Mouse (Mus musculus) monocyte, adult 5-6 weeks (primary cell): ENCODE results near the gene Lrig3. TPM values are rescaled to one million over a fixed set of nuclear protein-coding genes. Genes with fewer than 3 reads are reported as not detected.

Experiments
- ATAC-seq: fragments of 153-309, 156-312 bp; replicated peaks from 2 replicates; pipeline ENCODE4 v1.8.0; 2017; ENCODE audit warnings: mild to moderate bottlenecking; ENCODE audit not compliant: low TSS enrichment, insufficient number of reproducible peaks, severe bottlenecking, poor library complexity, low FRiP score
- total RNA-seq: library from RNA; stranded (forward); fragments of 200-1000, 200-491, 200-594 nt; gene quantifications from 3 replicates; pipeline ENCODE4 v1.2.3, GENCODE M21; 2017

Gene Lrig3
- 1.2 to 3.0 TPM (median 2.5 TPM) in 3 replicates for total RNA-seq

DNA sequence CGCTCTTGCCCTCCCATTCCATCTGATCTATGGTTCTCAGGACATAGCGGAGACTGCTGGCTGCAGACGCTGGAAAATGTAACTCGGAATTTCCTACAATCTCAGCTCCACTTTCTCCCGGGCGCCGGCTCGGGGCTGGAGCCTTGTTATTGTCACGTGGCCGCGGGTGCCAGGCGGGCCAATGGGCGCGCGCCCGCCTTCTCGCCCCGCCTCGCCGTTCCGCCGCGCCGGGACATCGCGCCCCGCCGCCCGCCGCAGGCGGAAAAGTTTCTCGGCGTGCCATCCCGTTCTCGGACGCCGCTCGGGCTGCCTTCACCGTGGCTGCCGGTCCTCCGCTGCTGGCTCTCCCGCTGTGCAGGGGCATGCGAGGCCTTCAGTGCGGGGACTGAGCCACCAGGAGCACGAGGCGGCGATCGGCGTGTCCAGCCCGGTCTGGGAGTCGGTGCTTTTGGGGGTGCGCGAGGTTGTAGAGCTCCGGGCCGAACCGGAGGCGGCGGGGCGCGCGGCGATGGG, at the start of gene Lrig3:
Gene Lrig3 (plus strand): TSS at position 201 of the 513 bp plus-strand sequence.
- ATAC-seq, result no peak

DNA sequence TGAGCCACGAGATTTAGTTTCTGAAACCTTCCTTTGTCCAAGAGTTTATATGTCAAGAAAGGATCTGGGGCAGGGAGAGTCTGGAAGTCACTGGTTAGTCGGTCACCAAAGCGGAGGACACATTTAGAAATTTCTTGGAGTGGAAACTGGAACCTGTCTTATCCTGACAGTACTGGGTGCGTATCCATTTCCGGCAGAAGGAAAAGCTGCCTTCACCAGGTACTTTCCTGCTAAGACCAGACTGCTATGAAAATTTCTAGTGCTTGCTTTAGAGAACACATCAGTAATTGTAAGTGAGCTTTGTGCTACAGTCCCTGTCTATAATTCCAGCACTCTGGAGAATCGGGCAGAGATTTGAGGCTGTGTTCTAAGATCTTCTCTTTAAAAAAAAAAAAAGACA, 49.2 kb upstream of the Lrig3 start:
- ATAC-seq, result no peak

GRCm38 (mm10) chr10:125917436-125917871, 48.5 kb upstream of the Lrig3 start:
- ATAC-seq, result no peak

GRCm38 (mm10) chr10:125918994-125919393, 47.0 kb upstream of the Lrig3 start:
- no peak for ATAC-seq

- no peak for ATAC-seq
These were observed 44.1 kb upstream of the Lrig3 start for GRCm38 (mm10) chr10:125921654-125922446.

- ATAC-seq, result no peak
These were observed 36.0 kb upstream of the Lrig3 start for GRCm38 (mm10) chr10:125929961-125930360.

GRCm38 (mm10) chr10:125933388-125933787, 32.6 kb upstream of the Lrig3 start:
- ATAC-seq, result no peak

- ATAC-seq, result no peak
These were observed 31.9 kb upstream of the Lrig3 start for GRCm38 (mm10) chr10:125934095-125934494.

DNA sequence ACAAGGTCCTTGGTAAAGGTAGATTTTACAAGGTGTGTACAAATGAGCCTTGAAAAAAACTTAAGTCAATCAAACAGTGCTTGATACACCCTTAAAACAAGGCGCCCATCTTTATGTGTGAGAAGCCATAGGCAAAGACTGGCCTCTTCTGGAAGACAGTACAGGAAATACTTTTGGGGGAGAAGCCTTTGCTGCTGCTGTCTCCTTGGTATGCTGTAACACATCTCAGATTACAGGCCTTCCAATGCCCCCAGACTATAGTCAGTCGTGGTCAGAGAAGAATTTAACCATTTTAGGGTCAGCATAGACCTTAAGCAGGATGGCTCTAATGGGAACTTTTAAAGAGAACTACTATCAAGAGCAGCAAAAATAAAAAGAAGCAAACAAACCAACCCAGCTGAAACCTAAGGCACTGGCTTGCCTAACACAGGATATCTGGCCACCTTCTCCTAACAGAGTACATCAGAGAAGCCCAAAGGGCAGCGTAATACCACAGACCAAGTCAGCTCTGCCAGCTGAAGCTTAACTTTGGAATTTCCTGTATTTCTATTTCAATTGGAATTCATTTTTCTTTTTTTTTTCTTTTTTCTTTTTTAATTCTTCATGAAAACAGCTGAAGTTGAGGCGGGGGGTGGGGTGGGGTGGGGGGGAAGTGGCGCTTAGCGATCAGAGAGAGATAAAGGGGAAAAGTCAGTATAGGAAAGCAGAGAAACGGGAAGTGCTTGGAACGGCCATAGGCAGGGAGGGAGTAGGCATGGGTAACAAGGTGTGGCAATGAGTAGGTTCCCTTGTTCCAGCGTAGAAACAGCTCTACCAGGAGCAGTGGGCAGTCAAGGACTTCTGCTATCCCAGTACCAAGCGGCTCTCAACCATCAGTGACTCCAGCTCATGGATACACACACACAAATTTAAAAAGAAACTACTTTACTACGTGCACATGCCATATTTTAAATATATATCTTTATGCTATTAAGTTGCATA, 28.2 kb upstream of the Lrig3 start:
- no peak for ATAC-seq

DNA sequence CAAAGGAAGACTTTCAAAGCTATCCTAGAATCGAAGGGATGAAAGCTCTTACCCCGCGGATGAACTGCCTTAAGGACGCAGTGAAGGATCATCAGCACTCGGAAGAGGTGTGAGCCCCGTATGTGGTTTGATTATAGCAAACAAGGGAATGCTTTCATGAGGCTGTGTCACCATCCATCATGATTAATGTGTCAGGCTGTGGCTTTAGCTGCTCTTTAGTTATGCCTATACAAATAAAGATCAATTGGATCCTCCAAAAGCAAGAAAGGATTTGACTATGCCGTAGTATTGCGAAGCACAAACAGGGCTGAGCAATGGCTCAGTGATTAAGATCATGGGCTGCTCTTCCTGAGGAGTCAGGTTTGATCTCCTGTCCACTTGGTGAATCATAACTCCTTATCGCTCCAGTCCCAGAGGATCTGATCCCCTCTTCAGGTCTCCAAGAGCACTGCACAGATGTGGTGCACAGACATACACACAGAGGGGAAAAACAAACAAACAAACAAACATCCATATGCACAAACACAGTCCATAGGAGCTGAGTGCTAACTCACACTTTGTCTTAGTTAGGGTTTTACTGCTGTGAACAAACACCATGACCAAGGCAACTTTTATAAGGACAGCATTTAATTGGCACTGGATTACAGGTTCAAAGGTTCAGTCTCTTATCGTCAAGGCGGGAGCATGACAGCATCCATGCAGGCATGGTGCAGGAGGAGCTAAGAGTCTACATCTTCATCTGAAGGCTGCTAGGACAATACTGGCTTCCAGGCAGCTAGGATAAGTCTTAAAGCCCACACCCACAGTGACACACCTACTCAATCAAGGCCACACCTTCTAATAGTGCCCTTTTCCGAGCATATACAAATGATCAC, 27.2 kb upstream of the Lrig3 start:
- ATAC-seq, result no peak

- ATAC-seq, result no peak
These were observed 25.5 kb upstream of the Lrig3 start for GRCm38 (mm10) chr10:125940316-125941059.

- no peak for ATAC-seq
These were observed 22.9 kb upstream of the Lrig3 start for GRCm38 (mm10) chr10:125943098-125943497.

DNA sequence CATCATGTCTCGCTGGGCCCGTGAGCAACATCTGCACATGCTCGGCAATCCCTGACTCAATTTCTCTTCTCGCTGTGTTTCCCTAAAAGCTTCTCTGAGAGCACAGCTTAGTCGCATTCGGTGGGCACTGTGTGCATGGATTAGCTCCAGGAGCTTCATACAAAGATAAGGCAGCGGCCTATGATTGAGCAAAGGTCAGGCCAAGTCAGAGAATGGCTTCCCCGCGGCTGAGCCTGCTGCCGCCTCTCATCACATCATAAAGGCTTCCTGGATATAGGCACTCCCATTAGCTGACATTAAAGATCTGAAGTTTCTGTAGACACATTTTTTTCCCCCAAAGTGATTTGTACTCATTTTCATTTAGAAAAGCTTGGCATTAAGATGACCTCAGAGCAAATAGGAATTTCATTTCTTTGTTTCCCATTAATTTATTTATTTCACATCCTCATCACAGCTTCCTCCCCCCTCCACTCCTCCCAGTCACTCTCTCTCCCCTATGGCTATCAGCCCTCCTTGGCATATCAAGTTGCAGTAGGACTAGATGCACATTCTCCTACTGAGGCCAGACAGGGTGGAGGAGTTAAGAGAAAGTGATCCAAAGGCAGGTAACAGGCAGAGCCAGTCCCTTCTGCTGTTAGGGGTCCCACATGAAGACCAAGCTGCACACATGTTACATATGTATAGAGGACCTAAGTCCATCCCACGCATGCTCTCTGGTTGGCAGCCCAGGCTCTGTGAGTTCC, 21.0 kb upstream of the Lrig3 start:
- ATAC-seq, result no peak

GRCm38 (mm10) chr10:125948842-125949474, 17.0 kb upstream of the Lrig3 start:
- no peak for ATAC-seq

DNA sequence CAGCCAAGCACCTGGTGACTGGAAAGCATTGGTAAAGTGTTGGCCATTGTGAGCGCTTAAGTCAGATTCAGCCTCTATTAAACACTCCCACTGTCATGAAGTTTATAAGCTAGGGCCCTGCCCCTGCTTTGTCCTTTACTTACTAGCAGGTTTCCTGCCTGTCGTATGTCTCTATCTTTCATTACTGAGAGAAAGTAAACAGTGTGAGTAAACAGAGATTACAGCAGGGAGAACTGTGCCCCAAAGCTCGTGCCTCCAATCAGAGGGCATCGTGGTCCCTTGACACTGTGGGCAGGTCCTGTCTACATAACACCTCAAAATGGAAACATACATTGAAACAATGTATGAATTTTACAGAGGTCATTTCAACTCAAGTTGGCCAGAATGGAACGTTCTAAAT, 14.3 kb upstream of the Lrig3 start:
- ATAC-seq, result no peak

DNA sequence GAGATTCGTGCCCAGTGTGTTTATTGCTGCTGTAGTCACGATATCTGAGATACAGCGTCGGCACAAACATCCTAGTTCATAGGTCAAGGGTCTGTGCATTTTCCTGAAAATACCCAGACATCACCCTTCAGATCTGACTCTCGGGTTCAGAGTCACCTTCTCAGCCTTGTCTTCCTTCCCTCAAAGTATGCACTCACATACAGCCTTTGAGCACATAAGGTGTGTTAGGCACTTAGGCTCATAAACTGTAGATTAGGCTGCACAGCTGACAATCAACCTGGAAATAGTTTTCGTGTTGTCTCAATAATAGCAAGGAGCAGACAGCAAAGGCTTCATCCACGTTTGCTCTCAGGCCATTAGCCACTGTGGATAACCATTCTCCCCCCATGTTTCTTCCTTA, 11.6 kb upstream of the Lrig3 start:
- ATAC-seq, result no peak
